In genomic region chr14:120504928-120505461, GRCm38 (mm10) we compare ENCODE assay signal across 26 mouse cellular contexts. TPM values are rescaled to one million over a fixed set of nuclear protein-coding genes. Genes with fewer than 3 reads are reported as not detected.
A peak's percentile ranks its signal among the peaks of the same experiment; 100 is the strongest.
DNase-seq lines count a peak whose midpoint lies in the region; ATAC-seq and TF ChIP-seq lines count a peak whose summit lies in the region.
"Had no signal": no experiment of that assay in that cellular context is flagged by ENCODE, and none has a peak within 500 bp of the region (broad histone marks: within the 10 kb centered on the region; RNA-seq: fewer than 3 reads in every experiment).

No protein-coding gene starts in this region.

- peak overlapping the region; percentile 77 for H3K27ac ChIP-seq in lung, embryonic 16.5 days (ENCODE audit: low read length)
- no peak overlapping the region for H3K27ac ChIP-seq in thymus, adult 2 months (ENCODE audit: control insufficient read depth, insufficient read depth, low read length)
- H3K27ac ChIP-seq in hindbrain, embryonic 16.5 days (ENCODE audit: low read depth, low read length) = no peak overlapping the region
- H3K27ac ChIP-seq: forebrain, embryonic 10.5 days; forebrain, embryonic 13.5 days; heart, embryonic 15.5 days; hindbrain, embryonic 10.5 days; hindbrain, embryonic 13.5 days; hindbrain, postnatal 0 days had no signal

- H3K4me2 ChIP-seq in lung, embryonic 16.5 days (ENCODE audit: low read depth, low read length) = no peak overlapping the region
- no peak overlapping the region for H3K4me2 ChIP-seq in hindbrain, embryonic 16.5 days (ENCODE audit: low read length)
- H3K4me2 ChIP-seq: forebrain, embryonic 13.5 days; heart, embryonic 12.5 days; heart, embryonic 15.5 days; hindbrain, embryonic 13.5 days had no signal

- TF ChIP-seq CTCF in lung, adult 2 months (IDR thresholded peaks at IDR 0.05; ENCODE audit: insufficient read depth, low read length) = no peak
- TF ChIP-seq CTCF in thymus, adult 2 months (IDR thresholded peaks at IDR 0.05; ENCODE audit: borderline replicate concordance, control insufficient read depth, extremely low read depth, insufficient read depth, low read length, poor library complexity) = no peak

- no peak for TF ChIP-seq POLR2A in lung, adult 2 months (IDR thresholded peaks at IDR 0.05; ENCODE audit: borderline replicate concordance, extremely low read depth, low read depth, low read length)
- no peak for TF ChIP-seq POLR2A in thymus, adult 2 months (IDR thresholded peaks at IDR 0.05; ENCODE audit: control insufficient read depth, extremely low read depth, insufficient read depth, low read length, poor library complexity)

- no peaks in the 10 kb centered on the region for H3K27me3 ChIP-seq in lung, embryonic 16.5 days (ENCODE audit: control insufficient read depth, insufficient read depth, low read depth, low read length)
- H3K27me3 ChIP-seq in thymus, adult 2 months (ENCODE audit: control insufficient read depth, insufficient read depth, low read length) = no peaks in the 10 kb centered on the region
- H3K27me3 ChIP-seq in hindbrain, embryonic 16.5 days (replicated peaks; ENCODE audit: control insufficient read depth, insufficient read depth, low read length) = no peaks in the 10 kb centered on the region
- H3K27me3 ChIP-seq: forebrain, embryonic 13.5 days; heart, embryonic 12.5 days; heart, embryonic 15.5 days; hindbrain, embryonic 13.5 days had no signal

- ATAC-seq in lung, embryonic 16.5 days (ENCODE audit: low read depth) = peak; percentile 75
- no peak for ATAC-seq in hindbrain, embryonic 16.5 days
- ATAC-seq: activated CD4-positive, CD25-positive, alpha-beta regulatory T cell, adult 4 months; CD4-positive, CD25-positive, alpha-beta regulatory T cell, adult 4 months; forebrain, embryonic 13.5 days; forebrain, embryonic 16.5 days; hindbrain, postnatal 0 days had no signal

- WGBS in lung, adult 2 months = 74% methylated on average over 18 of the region's 18 CpGs
- 59% methylated on average over 18 of the region's 18 CpGs for WGBS in lung, embryonic 16.5 days
- WGBS in thymus, adult 2 months = 96% methylated on average over 18 of the region's 18 CpGs
- 95% methylated on average over 18 of the region's 18 CpGs for WGBS in hindbrain, embryonic 16.5 days

- H3K4me1 ChIP-seq in lung, adult 2 months (ENCODE audit: control insufficient read depth, insufficient read depth, low read length) = peaks cover 6% of the 10 kb centered on the region
- peaks cover 10% of the 10 kb centered on the region for H3K4me1 ChIP-seq in lung, embryonic 16.5 days (replicated peaks; ENCODE audit: control insufficient read depth, insufficient read depth, low read length)
- H3K4me1 ChIP-seq in thymus, adult 2 months (replicated peaks; ENCODE audit: control insufficient read depth, insufficient read depth, low read length) = no peaks in the 10 kb centered on the region
- peaks cover 4% of the 10 kb centered on the region for H3K4me1 ChIP-seq in hindbrain, embryonic 16.5 days (ENCODE audit: control insufficient read depth, insufficient read depth, low read depth, low read length)

- no peaks in the 10 kb centered on the region for H3K9me3 ChIP-seq in lung, embryonic 16.5 days (ENCODE audit: control insufficient read depth, low read length)
- H3K9me3 ChIP-seq in hindbrain, embryonic 16.5 days (ENCODE audit: control insufficient read depth, low read length) = no peaks in the 10 kb centered on the region
- H3K9me3 ChIP-seq: forebrain, embryonic 10.5 days; forebrain, embryonic 13.5 days; heart, embryonic 12.5 days; heart, embryonic 15.5 days; hindbrain, embryonic 10.5 days; hindbrain, embryonic 13.5 days had no signal

- no peak overlapping the region for H3K9ac ChIP-seq in lung, embryonic 16.5 days (ENCODE audit: low read length)
- no peak overlapping the region for H3K9ac ChIP-seq in hindbrain, embryonic 16.5 days (ENCODE audit: low read depth, low read length)
- H3K9ac ChIP-seq: forebrain, embryonic 13.5 days; heart, embryonic 12.5 days; heart, embryonic 15.5 days; hindbrain, embryonic 13.5 days had no signal

- no peak overlapping the region for H3K4me3 ChIP-seq in lung, adult 2 months (replicated peaks; ENCODE audit: extremely low read depth, low read depth, low read length)
- no peak overlapping the region for H3K4me3 ChIP-seq in lung, embryonic 16.5 days (ENCODE audit: low read length)
- no peak overlapping the region for H3K4me3 ChIP-seq in thymus, adult 2 months (ENCODE audit: control insufficient read depth, insufficient read depth, low read length)
- no peak overlapping the region for H3K4me3 ChIP-seq in hindbrain, embryonic 16.5 days (ENCODE audit: low read length)
- H3K4me3 ChIP-seq: forebrain, embryonic 10.5 days; forebrain, embryonic 13.5 days; heart, embryonic 12.5 days; heart, embryonic 15.5 days; hindbrain, embryonic 10.5 days; hindbrain, embryonic 13.5 days had no signal

- H3K36me3 ChIP-seq in lung, embryonic 16.5 days (ENCODE audit: control insufficient read depth, insufficient read depth, low read length) = peaks cover 15% of the 10 kb centered on the region; the same call in 1 of the 2 replicates
- no peaks in the 10 kb centered on the region for H3K36me3 ChIP-seq in thymus, adult 2 months (ENCODE audit: control insufficient read depth, insufficient read depth, low read length)
- H3K36me3 ChIP-seq in hindbrain, embryonic 16.5 days (ENCODE audit: control insufficient read depth, insufficient read depth, low read length) = 0 out of 2 replicates have a peak, but pooled peaks cover 3% of the 10 kb centered on the region

- peak; percentile 54 to 63 for DNase-seq in lung, adult 18-20 months
- DNase-seq in lung, adult 2 months = no peak
- DNase-seq in lung, postnatal 14 days = peak; percentile 11
- no peak for DNase-seq in thymus, adult 2 months
- no peak for DNase-seq in left cerebral cortex, adult 18-20 months (ENCODE audit: low spot score in 2 of 2)
- DNase-seq: adrenal gland, postnatal 10 days; adrenal gland, postnatal 36 days; cerebellum, adult 18-20 months; cerebellum, adult 9-10 months; cerebellum, postnatal 14 days; gastrocnemius, postnatal 10 days; gastrocnemius, postnatal 36 days; heart, postnatal 10 days; heart, postnatal 36 days had no signal

RNA-seq across cellular contexts. Expression of gene Rap2a, which starts 26.8 kb away (rescaled TPM):
- polyA plus RNA-seq in lung, adult 2 months (2012; rRNA removed) = 39.5 and 57.3 TPM in 2 replicates
- polyA plus RNA-seq in lung, embryonic 16.5 days (2015; fragmentation: Nextera tagmentation; extraction: Ambion mirVana) = 15.7 and 16.2 TPM in 2 replicates
- 8.6 and 9.8 TPM in 2 replicates for polyA plus RNA-seq in thymus, adult 2 months (2012; rRNA removed)
- polyA plus RNA-seq in hindbrain, embryonic 16.5 days (2015; fragmentation: Nextera tagmentation; extraction: Ambion mirVana) = 9.8 and 11.9 TPM in 2 replicates
- 10 to 100 TPM; 77.4 to 92.7 TPM for total RNA-seq in left cerebral cortex, adult 18-20 months (2021)

Comparison
In these comparisons a context has a peak if more than half of its experiments do, and no peak if none do; other contexts are left out.
1. DNase-seq: peak in lung, adult 18-20 months (2 of 2) and lung, postnatal 14 days (single experiment); none in lung, adult 2 months (single experiment), thymus, adult 2 months (single experiment) and left cerebral cortex, adult 18-20 months (0 of 2).